Mouse (Mus musculus) large intestine, adult 2 months (tissue): Measurements from ENCODE around the gene 4931409K22Rik. TPM values are rescaled to one million over a fixed set of nuclear protein-coding genes. Genes with fewer than 3 reads are reported as not detected.
A peak's percentile ranks its signal among the peaks of the same experiment; 100 is the strongest.

ENCODE experiments used
- DNase-seq: peaks from one replicate; pipeline ENCODE4 v3.0.0-alpha.2; 2012; ENCODE audit warnings: low read depth, low spot score
- WGBS: fragments of 180-500 bp; shearing (Covaris S2); methylation state at CpG from one replicate; pipeline ENCODE4 v1.1.7; 2018; 5-methylcytosine and 5-hydroxymethylcytosine counted together
- polyA plus RNA-seq: library from polyadenylated mRNA; depleted of rRNA; stranded (reverse); fragments of >200 nt; gene quantifications from 2 replicates; pipeline ENCODE4 v1.2.3, GENCODE M21; 2012

4931409K22Rik gene
- polyA plus RNA-seq, 1 experiment: not detected

DNA sequence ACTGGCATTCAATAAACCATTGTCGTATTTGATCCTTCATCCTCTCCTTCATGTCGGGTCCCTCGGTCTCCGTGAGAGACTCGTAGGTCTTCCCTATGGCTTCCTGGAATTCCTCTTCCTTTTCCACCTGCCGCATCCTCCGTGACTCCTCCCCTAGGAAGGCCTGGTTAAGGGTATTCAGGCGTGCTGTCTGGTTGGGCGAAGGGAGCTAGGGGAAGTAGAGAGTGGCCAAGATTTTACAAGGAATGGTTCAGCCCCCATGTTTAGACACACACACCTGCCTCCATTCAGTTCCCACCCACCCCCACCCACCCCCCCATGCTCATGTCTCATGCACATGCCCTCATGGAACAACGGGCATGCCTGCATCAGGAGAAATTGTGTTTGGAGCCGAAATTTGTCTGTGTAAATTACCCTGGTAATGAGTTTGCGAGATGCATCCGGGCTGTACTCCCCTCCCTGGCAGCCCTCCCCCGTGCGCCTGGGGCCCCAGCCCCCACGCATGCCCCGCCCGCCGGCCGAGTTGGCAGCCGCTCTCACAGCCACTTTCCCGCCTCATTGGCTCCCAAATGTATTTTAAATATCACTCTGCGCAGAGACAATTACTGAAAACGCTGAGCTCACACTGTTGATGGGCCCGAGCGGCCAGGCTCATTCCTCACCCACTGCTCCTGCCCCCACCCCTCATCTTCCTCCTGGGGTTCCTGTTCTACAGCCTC, 5.9 kb downstream of the 4931409K22Rik start:
- no peak for DNase-seq
- WGBS: 15% methylated on average over 26 of the region's 26 CpGs

DNA sequence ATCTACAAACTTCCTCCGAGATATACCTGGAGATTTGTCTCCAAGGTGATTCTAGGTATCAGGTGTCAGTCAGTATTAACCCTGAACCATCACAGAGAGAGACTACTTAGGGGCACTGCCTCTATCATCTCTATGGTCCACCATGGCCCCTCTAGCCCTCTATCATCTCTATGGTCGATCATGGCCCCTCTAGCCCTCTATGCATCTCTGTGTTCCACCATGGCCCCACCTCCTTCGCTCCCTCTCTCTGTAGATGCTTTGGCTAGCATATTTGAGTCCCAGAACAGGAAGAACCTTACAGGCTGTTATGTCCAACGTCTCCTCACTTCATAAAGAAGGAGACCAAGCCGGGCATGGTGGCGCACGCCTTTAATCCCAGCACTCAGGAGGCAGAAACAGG, 14.0 kb downstream of the 4931409K22Rik start:
- DNase-seq: no peak
- 78% methylated on average over 7 of the region's 7 CpGs for WGBS

- no peak for DNase-seq
- 22% methylated on average over 6 of the region's 6 CpGs for WGBS
Observed at GRCm38 (mm10) chr5:24541144-24541569, 15.5 kb downstream of the 4931409K22Rik start.

DNA sequence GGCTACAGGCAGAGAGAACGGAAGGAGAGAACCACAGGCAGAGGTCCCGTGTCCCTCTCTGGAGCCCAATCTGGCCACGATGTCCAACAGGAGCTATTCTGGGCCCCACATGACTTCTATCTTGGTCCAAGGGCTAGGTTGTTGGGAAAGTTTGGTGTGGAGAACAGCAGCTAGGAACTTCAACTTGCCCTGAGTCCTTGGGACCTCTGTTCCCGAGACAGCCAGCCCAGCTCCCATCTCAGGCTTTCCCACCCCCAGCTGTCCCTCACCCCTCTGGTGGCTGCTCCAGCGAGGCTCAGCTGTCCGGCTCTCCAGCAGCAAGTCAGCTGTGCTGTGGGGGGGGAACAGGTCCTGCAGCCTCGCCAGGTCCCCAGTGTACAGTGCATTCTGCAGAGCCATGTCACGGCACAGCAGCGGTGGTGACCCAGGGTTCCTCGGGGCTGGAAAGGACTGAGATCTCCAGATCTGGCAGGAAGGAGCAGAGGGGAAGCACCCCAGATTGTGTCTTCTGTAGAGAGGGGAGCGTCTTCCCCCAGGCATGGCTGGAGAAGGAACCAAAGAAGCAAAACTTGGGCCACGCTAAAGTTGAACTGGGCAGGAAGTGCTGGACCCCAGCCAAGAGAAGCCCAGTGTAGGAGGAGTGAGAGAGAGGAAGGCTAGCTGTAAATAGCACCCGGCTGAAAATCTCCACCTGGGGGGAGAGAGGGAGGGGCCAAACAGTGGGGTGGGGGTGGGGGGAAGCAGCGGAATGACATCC, 16.0 kb downstream of the 4931409K22Rik start, which contains the start of gene Asb10:
TSS of gene Asb10 (minus strand) at position 592 of the 757 bp plus-strand sequence.
- no peak for DNase-seq

DNA sequence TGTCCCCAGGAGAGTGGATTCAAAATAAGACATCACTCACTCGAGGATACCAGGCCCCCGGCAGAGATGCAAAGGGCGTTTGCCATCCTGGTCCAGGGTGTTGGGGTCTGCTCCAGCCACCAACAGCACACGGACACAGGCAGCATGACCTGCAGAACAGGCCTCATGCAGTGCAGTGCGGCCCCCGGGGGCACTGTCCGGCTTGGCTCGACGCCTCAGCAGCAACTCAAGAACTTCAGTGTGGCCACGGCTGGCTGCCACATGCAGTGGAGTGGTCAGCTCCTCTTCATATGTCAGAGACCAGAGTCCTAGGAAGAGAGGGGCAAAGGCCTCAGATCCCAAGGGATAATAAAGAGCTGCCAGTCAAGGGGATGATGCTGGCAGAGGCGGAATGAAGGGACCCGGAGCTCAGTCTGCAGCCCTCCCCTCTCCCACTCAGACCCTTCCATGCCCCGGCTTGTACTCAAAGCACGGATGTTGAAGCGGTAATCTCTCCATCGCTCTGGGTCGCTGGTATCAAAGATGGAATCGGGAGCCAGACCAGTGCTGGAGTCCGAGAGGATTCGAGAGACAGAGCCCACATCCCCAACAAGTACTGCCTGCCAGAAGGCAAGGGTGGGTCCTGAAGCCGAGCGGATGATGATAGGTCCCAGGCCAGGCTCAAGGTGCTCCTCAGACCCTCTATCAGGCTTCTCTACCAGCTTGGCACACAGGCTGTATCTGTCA, 16.9 kb downstream of the 4931409K22Rik start:
- WGBS: 91% methylated on average over 22 of the region's 22 CpGs
- DNase-seq: no peak

More for the DNA sequence above, 16.0 kb downstream of the 4931409K22Rik start, which contains the start of gene Asb10:
- WGBS: 23% methylated on average over 14 of the region's 14 CpGs

GRCm38 (mm10) chr5:24537618-24538017, 19.0 kb downstream of the 4931409K22Rik start:
- WGBS: 68% methylated on average over 16 of the region's 16 CpGs
- no peak for DNase-seq

DNA sequence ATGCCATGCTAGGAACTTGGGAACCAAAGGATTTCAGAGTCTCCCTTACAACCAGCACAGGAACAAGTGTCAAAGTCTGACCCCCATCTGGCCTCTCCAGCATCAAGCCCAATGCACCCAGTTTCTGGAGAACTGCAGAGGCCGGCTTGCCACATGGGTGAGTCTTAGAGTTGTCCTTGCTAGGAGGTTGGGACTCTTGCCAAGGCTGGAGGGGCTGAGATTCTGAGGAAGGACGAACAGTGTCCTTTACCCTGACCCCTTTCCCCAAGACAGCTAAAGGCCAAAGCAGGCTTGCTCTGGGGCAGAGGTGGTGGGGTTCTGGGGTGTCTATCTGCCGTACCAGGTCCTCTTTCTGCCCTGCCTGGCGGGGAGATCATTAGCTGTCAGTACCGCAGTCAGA, 20.1 kb downstream of the 4931409K22Rik start:
- DNase-seq: no peak
- 83% methylated on average over 5 of the region's 5 CpGs for WGBS

DNA sequence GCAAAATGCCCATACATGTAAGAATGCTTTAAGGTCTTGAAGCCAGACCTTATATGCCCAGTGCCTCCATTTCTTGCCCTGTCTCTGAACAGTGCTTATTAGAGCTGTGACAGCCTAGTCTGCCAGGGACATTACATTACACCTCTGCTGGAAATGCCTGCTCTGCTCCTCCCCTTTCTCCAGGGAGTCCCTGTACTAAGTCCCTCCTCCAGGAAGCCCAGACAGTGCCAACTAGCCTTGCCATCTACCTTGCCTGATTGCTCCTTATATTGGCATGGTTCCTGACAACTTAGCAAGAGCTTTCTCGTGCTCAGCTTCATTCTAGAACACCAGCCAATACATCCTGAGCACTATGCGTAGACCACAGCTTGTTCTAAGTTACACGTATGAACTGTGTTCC, 20.9 kb downstream of the 4931409K22Rik start:
- DNase-seq: peak; percentile 28
- 51% methylated on average over 3 of the region's 3 CpGs for WGBS

DNA sequence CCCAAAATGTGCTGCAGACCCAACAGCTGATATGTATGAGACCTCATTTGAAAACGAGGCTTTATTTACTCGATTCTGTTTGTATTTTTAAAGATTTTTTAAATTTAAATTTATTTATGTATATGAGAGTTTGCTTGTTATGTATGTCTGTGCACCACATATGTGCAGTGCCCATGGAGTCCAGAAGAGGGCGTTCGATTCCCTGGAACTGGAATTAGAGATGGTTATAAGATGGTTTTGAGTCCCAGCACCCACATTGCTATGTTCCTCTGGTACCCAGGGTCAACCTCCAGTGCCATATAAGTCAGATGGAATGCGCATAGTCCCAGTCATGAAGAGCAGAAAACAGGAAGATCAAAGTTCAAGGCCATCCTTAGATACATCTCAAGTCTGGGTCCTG, 22.3 kb downstream of the 4931409K22Rik start:
- DNase-seq: no peak
- WGBS: 51% methylated on average over 5 of the region's 5 CpGs

DNA sequence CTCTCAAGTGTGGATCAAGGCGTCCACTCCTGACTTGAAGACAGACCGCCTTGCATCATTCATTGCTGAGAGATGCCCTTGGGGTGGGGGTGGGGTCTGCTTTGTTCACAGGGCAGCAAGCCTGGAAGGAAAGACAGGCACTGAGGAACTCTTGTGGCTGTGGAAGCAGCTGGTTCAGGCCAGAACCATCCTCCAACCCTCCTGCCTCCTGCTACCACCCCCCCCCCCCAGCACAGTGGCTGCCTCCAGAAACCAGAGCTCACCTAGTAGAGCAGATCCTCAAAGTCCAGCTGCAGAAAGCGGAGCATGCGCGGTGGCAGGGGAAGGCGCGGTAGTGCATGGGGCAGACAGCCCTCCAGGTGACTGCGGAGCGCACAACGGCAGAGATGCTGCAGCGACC, 23.2 kb downstream of the 4931409K22Rik start:
- 47% methylated on average over 11 of the region's 11 CpGs for WGBS

GRCm38 (mm10) chr5:24530042-24530689, 26.4 kb downstream of the 4931409K22Rik start:
- peak; percentile 76 for DNase-seq
- 15% methylated on average over 24 of the region's 24 CpGs for WGBS

More for the DNA sequence above, 23.2 kb downstream of the 4931409K22Rik start:
- no peak for DNase-seq

GRCm38 (mm10) chr5:24527780-24528179, 28.8 kb downstream of the 4931409K22Rik start:
- WGBS: 17% methylated on average over 6 of the region's 6 CpGs
- DNase-seq: no peak

GRCm38 (mm10) chr5:24526889-24527230, 29.7 kb downstream of the 4931409K22Rik start, which contains the start of gene Gbx1:
Gene Gbx1, minus strand, starts transcription at chr5:24527202.
- DNase-seq: no peak
- WGBS: 1% methylated on average over 49 of the region's 49 CpGs

GRCm38 (mm10) chr5:24526190-24526888, 30.3 kb downstream of the 4931409K22Rik start:
- WGBS: 1% methylated on average over 99 of the region's 109 CpGs
- DNase-seq: no peak

- 6% methylated on average over 34 of the region's 34 CpGs for WGBS
- no peak for DNase-seq
Observed at GRCm38 (mm10) chr5:24525360-24526189, 31.0 kb downstream of the 4931409K22Rik start.

- no peak for DNase-seq
Observed at GRCm38 (mm10) chr5:24524522-24524921, 32.1 kb downstream of the 4931409K22Rik start.

GRCm38 (mm10) chr5:24523806-24524205, 32.8 kb downstream of the 4931409K22Rik start:
- WGBS: 45% methylated on average over 8 of the region's 8 CpGs
- no peak for DNase-seq

More at GRCm38 (mm10) chr5:24524522-24524921, 32.1 kb downstream of the 4931409K22Rik start:
- WGBS: 19% methylated on average over 4 of the region's 4 CpGs

GRCm38 (mm10) chr5:24521366-24521765, 35.2 kb downstream of the 4931409K22Rik start:
- WGBS: 42% methylated on average over 8 of the region's 8 CpGs
- no peak for DNase-seq
